17 mouse cellular contexts compared by ENCODE assay signal in the genomic region with DNA sequence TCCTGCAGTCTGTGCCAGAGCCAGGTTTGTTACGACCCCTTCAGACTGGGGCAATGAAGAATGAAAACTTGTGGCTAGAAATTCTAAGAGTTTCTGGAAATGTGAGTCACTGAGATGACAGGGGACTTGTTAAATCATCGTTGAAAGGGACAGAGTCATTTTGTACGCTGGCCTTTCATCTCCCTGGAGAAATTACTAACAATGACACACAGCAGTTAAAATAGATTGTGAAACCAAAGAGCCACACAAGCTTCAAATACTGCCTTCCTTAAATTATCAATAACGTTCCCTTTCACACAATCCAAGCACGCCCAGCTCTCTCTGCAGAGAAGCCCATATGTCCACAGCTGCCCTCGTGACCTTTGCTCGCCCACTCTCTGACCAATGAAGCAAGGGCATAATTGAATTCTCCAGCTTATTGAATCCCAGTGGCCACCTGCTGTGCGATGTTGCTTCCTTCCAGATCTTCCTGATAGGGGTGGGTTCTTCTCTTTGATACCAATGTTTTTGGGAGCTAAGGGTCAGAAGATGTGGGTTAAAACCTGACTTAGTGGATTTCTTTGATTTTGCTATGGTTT. TPM values are rescaled to one million over a fixed set of nuclear protein-coding genes. Genes with fewer than 3 reads are reported as not detected.
DNase-seq lines count a peak whose midpoint lies in the region; ATAC-seq and TF ChIP-seq lines count a peak whose summit lies in the region.
"Had no signal": no experiment of that assay in that cellular context is flagged by ENCODE, and none has a peak within 500 bp of the region (broad histone marks: within the 10 kb centered on the region; RNA-seq: fewer than 3 reads in every experiment).

No protein-coding gene starts in this region.

- no peak overlapping the region for H3K27ac ChIP-seq in liver, postnatal 0 days (ENCODE audit: low read depth)
- H3K27ac ChIP-seq in liver, embryonic 11.5 days (ENCODE audit: low read depth, low read length) = no peak overlapping the region
- H3K27ac ChIP-seq: forebrain, embryonic 13.5 days; liver, embryonic 13.5 days had no signal

- H3K4me1 ChIP-seq in liver, postnatal 0 days (ENCODE audit: insufficient read depth) = no peaks in the 10 kb centered on the region
- no peaks in the 10 kb centered on the region for H3K4me1 ChIP-seq in liver, embryonic 11.5 days (replicated peaks; ENCODE audit: control insufficient read depth, insufficient read depth, low read length)
- H3K4me1 ChIP-seq: liver, embryonic 13.5 days had no signal

- H3ac ChIP-seq in myocyte (ENCODE audit: control insufficient read depth, insufficient read length) = no peak overlapping the region

- H3K9me3 ChIP-seq in liver, postnatal 0 days (ENCODE audit: low read length) = no peaks in the 10 kb centered on the region
- H3K9me3 ChIP-seq in liver, embryonic 11.5 days (ENCODE audit: control insufficient read depth, low read length) = no peaks in the 10 kb centered on the region
- H3K9me3 ChIP-seq: forebrain, embryonic 13.5 days; liver, embryonic 13.5 days had no signal

- no peak for TF ChIP-seq EP300 in liver, postnatal 0 days (IDR thresholded peaks at IDR 0.05; ENCODE audit: low read depth)

- ATAC-seq in liver, postnatal 0 days = peak; percentile 55
- ATAC-seq in liver, embryonic 11.5 days (replicated peaks; ENCODE audit: low FRiP score) = no peak
- ATAC-seq: inflammation-experienced regulatory T-cells, adult 6 months; Patski had no signal

- H3K36me3 ChIP-seq in liver, postnatal 0 days (replicated peaks; ENCODE audit: insufficient read depth, low read length) = no peaks in the 10 kb centered on the region
- H3K36me3 ChIP-seq in liver, embryonic 11.5 days (ENCODE audit: control insufficient read depth, insufficient read depth, low read length) = no peaks in the 10 kb centered on the region
- H3K36me3 ChIP-seq in myocyte (ENCODE audit: control insufficient read depth, insufficient read depth) = no peaks in the 10 kb centered on the region
- H3K36me3 ChIP-seq: liver, embryonic 13.5 days had no signal

- H3K27me3 ChIP-seq in liver, postnatal 0 days (ENCODE audit: insufficient read depth, low read length) = no peaks in the 10 kb centered on the region
- H3K27me3 ChIP-seq in liver, embryonic 11.5 days (replicated peaks; ENCODE audit: control insufficient read depth, insufficient read depth, low read length) = no peaks in the 10 kb centered on the region
- no peaks in the 10 kb centered on the region for H3K27me3 ChIP-seq in myocyte (ENCODE audit: control insufficient read depth, insufficient read depth, insufficient read length)
- H3K27me3 ChIP-seq: forebrain, embryonic 13.5 days; liver, embryonic 13.5 days; Patski had no signal

- no peaks in the 10 kb centered on the region for H3K79me2 ChIP-seq in myocyte (ENCODE audit: control insufficient read depth, insufficient read depth)

- no peak for TF ChIP-seq POLR2A in myocyte (IDR thresholded peaks at IDR 0.05; ENCODE audit: insufficient read length, low read depth)

- DNase-seq in adrenal gland, adult (ENCODE audit: inconsistent age in 2 of 2, low spot score in 1 of 2) = peak; percentile 15 to 74
- no peak for DNase-seq in adrenal gland, adult 8-10 months
- no peak for DNase-seq in liver, postnatal 0 days
- no peak for DNase-seq in liver, embryonic 11.5 days (ENCODE audit: low spot score)
- DNase-seq in R1 (ENCODE audit: low read depth, low spot score) = peak; percentile 51
- DNase-seq in spleen, postnatal 4 days (ENCODE audit: low spot score in 2 of 2) = no peak
- DNase-seq in urinary bladder, postnatal 10 days (ENCODE audit: low spot score) = no peak
- DNase-seq: adrenal gland, postnatal 10 days; cerebellum, adult 8-10 months; liver, embryonic 13.5 days; right cerebral cortex, adult 18-20 months had no signal

- no peak for TF ChIP-seq CTCF in liver, postnatal 0 days (IDR thresholded peaks at IDR 0.05; ENCODE audit: low read depth)

- H3K9ac ChIP-seq in liver, postnatal 0 days (replicated peaks) = no peak overlapping the region
- H3K9ac ChIP-seq in liver, embryonic 11.5 days (ENCODE audit: low read depth, low read length) = no peak overlapping the region
- H3K9ac ChIP-seq: forebrain, embryonic 13.5 days; liver, embryonic 13.5 days had no signal

- no peak overlapping the region for H3K4me2 ChIP-seq in liver, postnatal 0 days (ENCODE audit: low read depth, low read length)
- no peak overlapping the region for H3K4me2 ChIP-seq in liver, embryonic 11.5 days
- H3K4me2 ChIP-seq in myocyte (ENCODE audit: low read depth) = peak overlapping the region; percentile 42
- H3K4me2 ChIP-seq: forebrain, embryonic 13.5 days; heart, embryonic 11.5 days; liver, embryonic 13.5 days had no signal

- no peak overlapping the region for H3K4me3 ChIP-seq in liver, postnatal 0 days (ENCODE audit: low read depth, low read length)
- no peak overlapping the region for H3K4me3 ChIP-seq in liver, embryonic 11.5 days (ENCODE audit: low read depth, low read length)
- no peak overlapping the region for H3K4me3 ChIP-seq in myocyte
- H3K4me3 ChIP-seq: forebrain, embryonic 13.5 days; liver, embryonic 13.5 days had no signal

- 56% methylated on average over 8 of the region's 8 CpGs for WGBS in liver, postnatal 0 days (ENCODE audit: insufficient replicate concordance)
- WGBS in liver, embryonic 11.5 days = 57% methylated on average over 8 of the region's 8 CpGs

TF ChIP-seq in myocyte, 11 proteins besides CTCF, POLR2A, EP300 and RAD21:
- TF ChIP-seq POLR2AphosphoS2 (IDR thresholded peaks at IDR 0.05; ENCODE audit: insufficient read length, low read depth) (no peak), USF1 (IDR thresholded peaks at IDR 0.05; ENCODE audit: low read depth) (peak; percentile 42), MAX (IDR thresholded peaks at IDR 0.05; ENCODE audit: low read depth) (no peak)
TF ChIP-seq in myocyte: peak in this region for 1.

RNA-seq across cellular contexts. Expression of gene Atg4a-ps, which starts 5.6 kb away (rescaled TPM):
- total RNA-seq in adrenal gland, adult 8-10 months (2022) = 1 to 10 TPM in 2 of 4 experiments, under 1 TPM in 2; 0.18 to 3.2 (median 1.4) TPM
- polyA plus RNA-seq in liver, postnatal 0 days (2015; fragmentation: Nextera tagmentation; extraction: Ambion mirVana) = 0.18 and 0.20 TPM in 2 replicates
- polyA plus RNA-seq in liver, embryonic 11.5 days (2014; fragmentation: Nextera tagmentation; extraction: Ambion mirVana) = 0.08 and 0.25 TPM in 2 replicates
- polyA plus RNA-seq in myocyte (2012; fragmentation: generic; extraction: Trizol) = 0.22 TPM
- polyA plus RNA-seq: small intestine, adult 2 months had no signal

Comparison
In these comparisons a context has a peak if more than half of its experiments do, and no peak if none do; other contexts are left out.
1. DNase-seq: peak in adrenal gland, adult (2 of 2) and R1 (single experiment); none in adrenal gland, adult 8-10 months (single experiment), liver, postnatal 0 days (single experiment), liver, embryonic 11.5 days (single experiment), spleen, postnatal 4 days (0 of 2) and urinary bladder, postnatal 10 days (single experiment).